In the genomic region with DNA sequence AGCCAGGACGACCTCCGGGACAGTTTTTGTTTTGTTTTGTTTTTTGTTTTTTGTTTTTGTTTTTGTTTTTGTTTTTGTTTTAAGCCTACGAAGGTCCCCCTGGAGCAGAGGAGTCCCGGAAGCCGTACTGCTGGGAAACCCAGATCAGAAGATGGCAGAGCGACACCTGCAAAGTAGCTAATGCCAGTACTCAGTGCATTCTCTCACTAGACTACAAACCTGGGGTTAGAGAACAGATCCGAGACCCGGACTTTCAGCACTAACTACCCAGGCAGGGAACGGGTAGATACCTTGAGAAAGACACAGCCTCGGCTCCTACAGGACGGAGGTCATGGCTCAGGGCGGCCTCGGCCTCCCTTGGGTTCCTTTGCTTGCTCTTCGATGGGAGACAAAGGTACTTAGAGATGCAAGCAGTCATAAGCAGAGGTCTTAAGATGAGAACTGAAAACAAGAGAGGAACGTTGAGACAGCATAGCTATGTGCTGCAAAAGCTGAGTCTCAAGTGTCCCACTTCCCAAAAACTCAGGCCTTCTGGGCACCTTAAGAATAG, we compare ENCODE assay signal across 8 mouse cellular contexts. TPM values are rescaled to one million over a fixed set of nuclear protein-coding genes. Genes with fewer than 3 reads are reported as not detected.
A peak's percentile ranks its signal among the peaks of the same experiment; 100 is the strongest.
DNase-seq lines count a peak whose midpoint lies in the region; ATAC-seq and TF ChIP-seq lines count a peak whose summit lies in the region.

No protein-coding gene starts in this region.

- peak overlapping the region; percentile 89 for H3K4me2 ChIP-seq in kidney, embryonic 14.5 days (replicated peaks; ENCODE audit: low read depth, low read length)
- peak overlapping the region; percentile 97 for H3K4me2 ChIP-seq in hindbrain, embryonic 14.5 days (replicated peaks)
- peak overlapping the region; percentile 98 for H3K4me2 ChIP-seq in midbrain, embryonic 13.5 days (replicated peaks)

- WGBS in kidney, embryonic 14.5 days = 17% methylated on average over 15 of the region's 15 CpGs
- WGBS in hindbrain, embryonic 14.5 days = 13% methylated on average over 15 of the region's 15 CpGs
- WGBS in midbrain, embryonic 13.5 days = 12% methylated on average over 15 of the region's 15 CpGs

- no peaks in the 10 kb centered on the region for H3K9me3 ChIP-seq in kidney, embryonic 14.5 days (ENCODE audit: control insufficient read depth, low read length)
- no peaks in the 10 kb centered on the region for H3K9me3 ChIP-seq in hindbrain, embryonic 14.5 days (ENCODE audit: control insufficient read depth, low read length)
- H3K9me3 ChIP-seq in midbrain, embryonic 13.5 days = no peaks in the 10 kb centered on the region

- intact Hi-C loops in left cerebral cortex, postnatal 10 days (cut with DNase I) = no loop called here

- no peak for DNase-seq in kidney, postnatal 10 days
- DNase-seq in hindbrain, embryonic 14.5 days (ENCODE audit: low spot score) = no peak
- no peak for DNase-seq in left cerebral cortex, postnatal 10 days (ENCODE audit: extremely low spot score in 1 of 2, low spot score in 2 of 2)
- DNase-seq in frontal cortex, postnatal 25 days (ENCODE audit: low spot score in 2 of 2) = no peak
- DNase-seq in adipocyte (ENCODE audit: low spot score) = no peak

- TF ChIP-seq CTCF in cortical plate, adult 2 months (IDR thresholded peaks at IDR 0.05; ENCODE audit: extremely low read depth, insufficient read depth, low read length) = no peak

- no peaks in the 10 kb centered on the region for H3K36me3 ChIP-seq in kidney, embryonic 14.5 days (ENCODE audit: control insufficient read depth, insufficient read depth, low read length)
- H3K36me3 ChIP-seq in hindbrain, embryonic 14.5 days (replicated peaks; ENCODE audit: control insufficient read depth, insufficient read depth) = no peaks in the 10 kb centered on the region
- H3K36me3 ChIP-seq in midbrain, embryonic 13.5 days = no peaks in the 10 kb centered on the region

- no peak overlapping the region for H3K27ac ChIP-seq in kidney, embryonic 14.5 days (ENCODE audit: low read depth, low read length)
- no peak overlapping the region for H3K27ac ChIP-seq in cortical plate, adult 2 months (ENCODE audit: insufficient read depth, low read length)
- H3K27ac ChIP-seq in hindbrain, embryonic 14.5 days = no peak overlapping the region
- H3K27ac ChIP-seq in midbrain, embryonic 13.5 days = no peak overlapping the region

- peak overlapping the region; percentile 44 for H3K4me3 ChIP-seq in kidney, embryonic 14.5 days (ENCODE audit: low read length)
- peak overlapping the region; percentile 42; the same call in 1 of the 2 replicates for H3K4me3 ChIP-seq in cortical plate, adult 2 months (ENCODE audit: insufficient read depth, low read length)
- peak overlapping the region; percentile 34; the same call in 1 of the 2 replicates for H3K4me3 ChIP-seq in hindbrain, embryonic 14.5 days (replicated peaks; ENCODE audit: low read length)
- peak overlapping the region; percentile 52 for H3K4me3 ChIP-seq in midbrain, embryonic 13.5 days (replicated peaks)

- H3K27me3 ChIP-seq in kidney, embryonic 14.5 days (ENCODE audit: control insufficient read depth, insufficient read depth, low read length) = peaks cover 34% of the 10 kb centered on the region
- H3K27me3 ChIP-seq in hindbrain, embryonic 14.5 days (ENCODE audit: control insufficient read depth, insufficient read depth, low read length) = peaks cover 55% of the 10 kb centered on the region
- peaks cover 56% of the 10 kb centered on the region for H3K27me3 ChIP-seq in midbrain, embryonic 13.5 days

- ATAC-seq in kidney, embryonic 14.5 days (ENCODE audit: low FRiP score, low TSS enrichment) = no peak
- ATAC-seq in hindbrain, embryonic 14.5 days (ENCODE audit: low FRiP score) = no peak; the same call in 1 of the 2 replicates
- no peak for ATAC-seq in midbrain, embryonic 13.5 days

- H3K9ac ChIP-seq in kidney, embryonic 14.5 days (ENCODE audit: low read depth, low read length) = no peak overlapping the region
- H3K9ac ChIP-seq in hindbrain, embryonic 14.5 days = no peak overlapping the region
- no peak overlapping the region for H3K9ac ChIP-seq in midbrain, embryonic 13.5 days (replicated peaks)

- no peak for TF ChIP-seq POLR2A in cortical plate, adult 2 months (IDR thresholded peaks at IDR 0.05; ENCODE audit: extremely low read depth, insufficient read depth, low read length)

- peaks cover 9% of the 10 kb centered on the region; the same call in 1 of the 2 replicates for H3K4me1 ChIP-seq in kidney, embryonic 14.5 days (ENCODE audit: control insufficient read depth, insufficient read depth, low read length)
- H3K4me1 ChIP-seq in cortical plate, adult 2 months (ENCODE audit: control insufficient read depth, insufficient read depth, low read length) = no peaks in the 10 kb centered on the region
- peaks cover 17% of the 10 kb centered on the region; the same call in 1 of the 2 replicates for H3K4me1 ChIP-seq in hindbrain, embryonic 14.5 days (replicated peaks; ENCODE audit: control insufficient read depth, insufficient read depth, low read length)
- peaks cover 32% of the 10 kb centered on the region for H3K4me1 ChIP-seq in midbrain, embryonic 13.5 days (replicated peaks)

RNA-seq across cellular contexts. Expression of gene 1110004F10Rik, which starts 1.3 kb away (rescaled TPM):
- polyA plus RNA-seq in kidney, embryonic 14.5 days (2014; fragmentation: Nextera tagmentation; extraction: Ambion mirVana) = 300 and 310 TPM in 2 replicates
- 122 and 126 TPM in 2 replicates for polyA plus RNA-seq in cortical plate, adult 2 months (2012; rRNA removed)
- polyA plus RNA-seq in hindbrain, embryonic 14.5 days (2014; fragmentation: Nextera tagmentation; extraction: Ambion mirVana) = 316 and 322 TPM in 2 replicates
- 335 and 371 TPM in 2 replicates for polyA plus RNA-seq in midbrain, embryonic 13.5 days (2015; fragmentation: Nextera tagmentation; extraction: Ambion mirVana)
- total RNA-seq in left cerebral cortex, postnatal 10 days (2021) = 100 to 1,000 TPM; 131 to 137 TPM

RNA-seq across cellular contexts. Expression of gene Sox6, which starts 1.9 kb away (rescaled TPM):
- 15.1 and 24.7 TPM in 2 replicates for polyA plus RNA-seq in kidney, embryonic 14.5 days (2014; fragmentation: Nextera tagmentation; extraction: Ambion mirVana)
- 9.4 and 9.8 TPM in 2 replicates for polyA plus RNA-seq in cortical plate, adult 2 months (2012; rRNA removed)
- 29.7 and 32.7 TPM in 2 replicates for polyA plus RNA-seq in hindbrain, embryonic 14.5 days (2014; fragmentation: Nextera tagmentation; extraction: Ambion mirVana)
- 50.0 and 57.2 TPM in 2 replicates for polyA plus RNA-seq in midbrain, embryonic 13.5 days (2015; fragmentation: Nextera tagmentation; extraction: Ambion mirVana)
- 10 to 100 TPM; 40.7 to 45.6 TPM for total RNA-seq in left cerebral cortex, postnatal 10 days (2021)

RNA-seq across cellular contexts. Expression of gene Gm4353, which starts 43.9 kb away (rescaled TPM):
- polyA plus RNA-seq in kidney, embryonic 14.5 days (2014; fragmentation: Nextera tagmentation; extraction: Ambion mirVana) = 0.50 and 1.3 TPM in 2 replicates
- 1.1 and 1.2 TPM in 2 replicates for polyA plus RNA-seq in cortical plate, adult 2 months (2012; rRNA removed)
- polyA plus RNA-seq in hindbrain, embryonic 14.5 days (2014; fragmentation: Nextera tagmentation; extraction: Ambion mirVana) = 0.40 and 1.3 TPM in 2 replicates
- 0.87 and 0.89 TPM in 2 replicates for polyA plus RNA-seq in midbrain, embryonic 13.5 days (2015; fragmentation: Nextera tagmentation; extraction: Ambion mirVana)
- total RNA-seq in left cerebral cortex, postnatal 10 days (2021) = 1 to 10 TPM; 3.2 to 5.4 TPM
